In the genomic region with DNA sequence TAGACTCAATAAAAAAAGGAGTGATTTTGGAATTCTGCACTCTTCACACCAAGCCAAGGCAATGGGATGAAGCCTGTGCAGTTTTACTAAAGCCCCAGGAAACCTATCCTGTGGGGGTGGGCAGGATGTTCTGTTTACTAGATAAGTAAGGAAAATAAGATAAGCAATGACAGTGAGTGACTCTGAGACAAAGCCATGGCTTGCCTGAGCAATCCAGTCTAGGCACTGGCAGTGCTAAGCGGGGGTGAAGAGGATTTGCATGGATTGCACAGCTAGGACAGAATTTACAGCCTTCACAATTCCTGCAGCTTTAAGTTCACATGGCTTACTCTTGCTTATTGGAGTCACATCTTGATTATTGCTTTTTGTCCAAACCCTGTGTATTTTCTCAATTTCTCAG, we compare ENCODE assay signal across 29 mouse cellular contexts.
DNase-seq lines count a peak whose midpoint lies in the region; ATAC-seq lines count a peak whose summit lies in the region.
"Had no signal": no experiment of that assay in that cellular context is flagged by ENCODE, and none has a peak within 500 bp of the region (broad histone marks: within the 10 kb centered on the region; RNA-seq: fewer than 3 reads in every experiment).

No protein-coding gene starts in this region.

- H3K27ac ChIP-seq in heart, embryonic 12.5 days (ENCODE audit: poor library complexity, severe bottlenecking), result no peak overlapping the region
- H3K27ac ChIP-seq in liver, embryonic 16.5 days (ENCODE audit: low read length), result no peak overlapping the region
- H3K27ac ChIP-seq in liver, embryonic 12.5 days, result no peak overlapping the region
- H3K27ac ChIP-seq: embryonic facial prominence, embryonic 13.5 days; embryonic facial prominence, embryonic 15.5 days; forebrain, embryonic 10.5 days; forebrain, embryonic 12.5 days had no signal

- 35% methylated on average over 1 of the region's 1 CpGs for WGBS in heart, embryonic 12.5 days
- WGBS in liver, embryonic 16.5 days (ENCODE audit: insufficient replicate concordance), result 69% methylated on average over 1 of the region's 1 CpGs
- WGBS in liver, embryonic 12.5 days (ENCODE audit: insufficient replicate concordance), result 43% methylated on average over 1 of the region's 1 CpGs

- no peaks in the 10 kb centered on the region for H3K36me3 ChIP-seq in heart, embryonic 12.5 days
- H3K36me3 ChIP-seq in liver, embryonic 16.5 days (ENCODE audit: control insufficient read depth, insufficient read depth), result no peaks in the 10 kb centered on the region
- H3K36me3 ChIP-seq in liver, embryonic 12.5 days, result no peaks in the 10 kb centered on the region
- H3K36me3 ChIP-seq: embryonic facial prominence, embryonic 13.5 days; embryonic facial prominence, embryonic 15.5 days; forebrain, embryonic 10.5 days; forebrain, embryonic 12.5 days had no signal

- H3K4me3 ChIP-seq in heart, embryonic 12.5 days, result no peak overlapping the region
- H3K4me3 ChIP-seq in liver, embryonic 16.5 days (ENCODE audit: low read depth, low read length), result no peak overlapping the region
- H3K4me3 ChIP-seq in liver, embryonic 12.5 days, result no peak overlapping the region
- H3K4me3 ChIP-seq: embryonic facial prominence, embryonic 13.5 days; embryonic facial prominence, embryonic 15.5 days; erythroblast, embryonic 14.5 days; forebrain, embryonic 10.5 days; forebrain, embryonic 12.5 days had no signal

- H3K4me2 ChIP-seq in heart, embryonic 12.5 days, result no peak overlapping the region
- no peak overlapping the region for H3K4me2 ChIP-seq in liver, embryonic 16.5 days (ENCODE audit: low read depth, low read length)
- H3K4me2 ChIP-seq in liver, embryonic 12.5 days, result no peak overlapping the region
- H3K4me2 ChIP-seq: embryonic facial prominence, embryonic 13.5 days; embryonic facial prominence, embryonic 15.5 days; forebrain, embryonic 12.5 days had no signal

- DNase-seq in frontal cortex, postnatal 25 days (ENCODE audit: low spot score in 2 of 2), result no peak
- no peak for DNase-seq in heart, postnatal 4 days
- DNase-seq in lung, postnatal 25 days (ENCODE audit: low spot score), result no peak
- DNase-seq: adrenal gland, adult 8-10 months; adrenal gland, postnatal 14 days; adrenal gland, postnatal 36 days; B cell, adult 2 months; cerebellum, adult 18-20 months; cerebellum, adult 8-10 months; cerebellum, adult 9-11 months; cerebellum, postnatal 14 days; cerebellum, postnatal 36 days; embryo, embryonic 11 days had no signal

- H3K27me3 ChIP-seq in heart, embryonic 12.5 days (replicated peaks), result no peaks in the 10 kb centered on the region
- no peaks in the 10 kb centered on the region for H3K27me3 ChIP-seq in liver, embryonic 16.5 days (ENCODE audit: control insufficient read depth, insufficient read depth, low read depth, low read length)
- no peaks in the 10 kb centered on the region for H3K27me3 ChIP-seq in liver, embryonic 12.5 days (replicated peaks)
- H3K27me3 ChIP-seq: CH12.LX; embryonic facial prominence, embryonic 13.5 days; embryonic facial prominence, embryonic 15.5 days; Patski had no signal

- no peaks in the 10 kb centered on the region for H3K9me3 ChIP-seq in heart, embryonic 12.5 days (replicated peaks)
- H3K9me3 ChIP-seq in liver, embryonic 16.5 days (replicated peaks; ENCODE audit: control insufficient read depth, low read length), result no peaks in the 10 kb centered on the region
- H3K9me3 ChIP-seq in liver, embryonic 12.5 days (replicated peaks), result no peaks in the 10 kb centered on the region
- H3K9me3 ChIP-seq: embryonic facial prominence, embryonic 13.5 days; embryonic facial prominence, embryonic 15.5 days; forebrain, embryonic 10.5 days; forebrain, embryonic 12.5 days had no signal

- H3K9ac ChIP-seq in heart, embryonic 12.5 days, result no peak overlapping the region
- no peak overlapping the region for H3K9ac ChIP-seq in liver, embryonic 16.5 days (ENCODE audit: low read depth, low read length)
- no peak overlapping the region for H3K9ac ChIP-seq in liver, embryonic 12.5 days
- H3K9ac ChIP-seq: embryonic facial prominence, embryonic 13.5 days; embryonic facial prominence, embryonic 15.5 days; forebrain, embryonic 12.5 days had no signal

- peak; percentile 31; the same call in 1 of the 2 replicates for ATAC-seq in frontal cortex, adult (ENCODE audit: low TSS enrichment)
- ATAC-seq in heart, embryonic 12.5 days (ENCODE audit: insufficient number of reproducible peaks, low FRiP score), result peak; percentile 64
- 0 out of 2 replicates have a peak, but pooled peaks have one; percentile 19 for ATAC-seq in liver, embryonic 16.5 days (ENCODE audit: low read depth)
- no peak for ATAC-seq in liver, embryonic 12.5 days
- ATAC-seq in megakaryocyte progenitor cell, adult 5-6 weeks (replicated peaks; ENCODE audit: poor library complexity), result 0 out of 2 replicates have a peak, but pooled peaks have one; percentile 34
- ATAC-seq: activated CD4-positive, CD25-positive, alpha-beta regulatory T cell, adult 4 months; CD4-positive, CD25-positive, alpha-beta regulatory T cell, adult 4 months; forebrain, embryonic 14.5 days; forebrain, embryonic 16.5 days; Patski had no signal

- peaks cover 19% of the 10 kb centered on the region for H3K4me1 ChIP-seq in heart, embryonic 12.5 days (replicated peaks)
- no peaks in the 10 kb centered on the region; the same call in 1 of the 2 replicates for H3K4me1 ChIP-seq in liver, embryonic 16.5 days (ENCODE audit: control insufficient read depth, low read depth, low read length)
- peaks cover 4% of the 10 kb centered on the region; the same call in 1 of the 2 replicates for H3K4me1 ChIP-seq in liver, embryonic 12.5 days
- H3K4me1 ChIP-seq: embryonic facial prominence, embryonic 15.5 days had no signal
